Mouse (Mus musculus) erythroid progenitor cell, adult 5-6 weeks (primary cell): ENCODE results near the gene Trpm5. TPM values are rescaled to one million over a fixed set of nuclear protein-coding genes. Genes with fewer than 3 reads are reported as not detected.

ENCODE experiments used
- ATAC-seq: replicated peaks from 2 replicates; pipeline ENCODE4 v1.8.0; 2016; ENCODE audit warnings: moderate number of reproducible peaks, mild to moderate bottlenecking, moderate TSS enrichment, inconsistent platforms; ENCODE audit not compliant: poor library complexity, low FRiP score, severe bottlenecking
- total RNA-seq, 2 experiments: library from RNA; stranded (forward) in 1 of 2; stranded (reverse) in 1 of 2; fragments of 150-400 nt in 1 of 2; fragments of 186-747, 209-891 nt in 1 of 2; gene quantifications; 2 replicates each; pipeline versions ENCODE4 v1.2.3 to v1.2.4; 2015 to 2017; ENCODE audit warnings: low replicate concordance in 2 of 2

The Trpm5 gene
- total RNA-seq (2015; ENCODE audit: low replicate concordance): not detected in 2 replicates
- not detected in 2 replicates for total RNA-seq (2017; ENCODE audit: low replicate concordance)

DNA sequence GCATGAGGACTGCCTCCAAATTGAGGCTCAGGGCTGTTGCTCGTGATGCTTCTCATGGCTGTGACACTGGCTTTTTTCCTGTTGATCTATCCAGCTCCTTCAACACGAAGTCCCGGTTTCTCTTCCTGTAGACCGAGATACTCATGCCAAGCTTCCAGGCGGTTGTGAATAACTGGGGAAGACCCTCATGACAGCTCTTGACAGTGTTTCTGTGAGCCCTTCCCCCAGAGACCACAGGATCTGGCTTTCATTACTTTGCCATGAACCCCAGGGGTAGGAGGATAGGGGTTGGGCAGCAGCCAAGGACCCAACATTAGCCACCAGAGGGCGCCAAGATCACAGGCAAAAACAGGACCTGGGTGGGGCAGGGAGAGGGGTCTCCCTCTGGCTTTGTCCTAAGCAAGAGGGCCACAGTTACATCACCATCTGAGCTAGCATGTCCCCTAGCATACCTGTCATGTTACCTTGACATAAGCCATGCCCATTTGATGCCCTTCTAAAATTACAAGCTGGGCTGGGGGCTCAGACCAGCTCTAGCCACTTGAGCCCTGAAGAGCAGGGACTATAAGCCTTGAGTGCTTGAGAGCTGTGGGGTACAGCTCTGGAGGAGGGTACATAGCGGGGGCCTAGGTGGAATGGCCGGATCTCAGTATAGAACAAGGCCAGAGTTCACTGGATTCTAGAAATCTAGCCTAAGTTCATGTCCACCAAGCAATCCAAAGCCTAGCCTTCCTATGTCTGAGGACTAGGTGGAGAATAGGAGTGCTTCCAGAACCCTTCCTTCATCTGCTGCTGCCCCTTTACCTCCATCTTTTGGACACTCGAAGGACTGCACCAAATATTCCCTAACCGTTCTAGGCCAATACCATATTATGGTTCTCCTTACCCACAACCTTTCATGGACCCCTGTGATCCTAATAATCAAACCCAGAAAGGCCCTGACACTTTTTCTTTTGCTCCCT is at the start of gene Trpm5:
Gene Trpm5, minus strand, starts transcription at position 51 of the 962 bp plus-strand sequence.
- no peak for ATAC-seq

DNA sequence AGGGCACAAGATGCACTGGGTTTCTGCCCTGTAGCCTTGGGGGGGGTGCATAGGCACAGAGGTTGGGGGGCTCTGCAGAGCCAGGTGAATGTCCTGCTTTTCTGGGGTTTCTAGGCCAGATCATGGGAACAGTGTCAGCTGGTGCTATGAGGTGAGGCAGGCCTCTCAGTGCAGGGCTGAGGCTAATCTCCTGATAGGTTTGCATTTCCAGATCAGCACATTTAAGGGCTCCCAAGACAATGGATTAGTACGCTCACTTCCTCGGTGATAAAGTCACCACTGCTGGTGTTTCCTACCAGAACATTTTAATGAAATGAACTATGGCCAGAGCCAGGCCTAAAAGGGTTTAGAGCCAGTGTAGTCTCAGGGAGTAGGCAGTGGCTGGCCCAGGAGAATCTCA is 48.2 kb upstream of the Trpm5 start:
- ATAC-seq: no peak

DNA sequence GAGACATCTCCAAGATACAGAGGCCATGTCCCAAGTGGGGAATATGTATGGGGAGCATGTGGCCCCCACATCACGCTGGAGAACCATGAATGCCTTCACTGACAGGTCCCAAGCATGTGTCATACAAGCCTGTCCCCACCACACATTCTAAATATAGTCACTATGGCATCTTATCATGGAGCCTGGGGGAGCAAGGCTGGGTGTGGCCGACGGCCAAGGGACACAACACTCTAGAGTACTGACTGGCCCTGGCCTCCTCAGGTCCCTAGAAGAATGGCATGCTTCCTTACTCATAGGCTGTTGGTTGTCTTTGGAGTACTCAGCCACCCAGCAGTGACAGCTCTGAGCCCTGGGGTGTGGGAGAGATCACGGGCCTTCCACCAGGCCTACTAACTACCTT is 45.5 kb upstream of the Trpm5 start:
- no peak for ATAC-seq

- ATAC-seq: 0 out of 2 replicates have a peak, but pooled peaks have one; percentile 43
These were observed 44.3 kb upstream of the Trpm5 start for GRCm38 (mm10) chr7:143138789-143139188.

GRCm38 (mm10) chr7:143136561-143136960 is 42.1 kb upstream of the Trpm5 start:
- ATAC-seq: no peak

DNA sequence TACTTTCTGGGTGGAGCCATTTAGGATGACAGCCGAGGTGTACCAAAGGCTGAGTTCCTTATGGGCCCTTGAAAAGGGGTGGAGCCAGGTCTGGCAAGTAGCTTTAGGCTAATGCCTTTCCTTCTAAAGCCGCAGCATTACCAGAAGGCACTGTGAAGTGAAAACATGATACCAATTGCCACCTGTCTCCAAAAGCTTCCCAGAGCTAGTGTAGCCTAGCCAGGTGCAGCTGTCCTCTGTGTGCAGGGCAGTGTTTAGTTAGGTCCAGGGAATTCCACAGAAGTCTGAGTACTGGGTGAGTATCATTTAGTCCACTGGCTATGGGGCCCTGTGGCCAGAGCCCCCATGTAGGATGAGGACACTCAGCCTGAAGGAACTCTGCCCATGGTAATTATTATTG is 41.7 kb upstream of the Trpm5 start:
- ATAC-seq: no peak

- no peak for ATAC-seq
These were observed 38.4 kb upstream of the Trpm5 start for GRCm38 (mm10) chr7:143132815-143133214.

DNA sequence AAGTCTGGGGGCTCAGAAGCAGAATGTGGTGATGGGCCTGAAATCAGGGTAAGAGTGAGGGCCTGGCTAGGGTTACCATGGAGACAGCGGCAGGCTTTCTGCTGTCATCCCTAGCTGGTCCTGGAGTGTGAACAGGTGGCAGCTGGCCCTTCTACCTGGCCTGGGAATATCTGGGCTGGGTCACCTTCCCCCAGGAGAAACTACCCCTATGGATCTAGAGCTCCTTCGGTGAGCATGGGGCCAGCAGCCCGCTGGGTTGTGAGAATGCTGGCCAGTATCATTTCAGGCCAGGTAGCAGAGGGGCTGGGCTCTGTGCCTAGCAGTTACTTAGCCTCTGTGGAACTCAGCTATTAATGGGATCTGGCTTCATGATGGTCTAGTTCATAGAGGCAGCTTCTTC is 30.5 kb upstream of the Trpm5 start:
- no peak for ATAC-seq

GRCm38 (mm10) chr7:143123876-143124669 is 29.6 kb upstream of the Trpm5 start:
- no peak for ATAC-seq

GRCm38 (mm10) chr7:143122191-143122590 is 27.7 kb upstream of the Trpm5 start:
- no peak for ATAC-seq

GRCm38 (mm10) chr7:143119826-143120225 is 25.4 kb upstream of the Trpm5 start:
- ATAC-seq: no peak

GRCm38 (mm10) chr7:143119407-143119806 is 25.0 kb upstream of the Trpm5 start:
- no peak for ATAC-seq

DNA sequence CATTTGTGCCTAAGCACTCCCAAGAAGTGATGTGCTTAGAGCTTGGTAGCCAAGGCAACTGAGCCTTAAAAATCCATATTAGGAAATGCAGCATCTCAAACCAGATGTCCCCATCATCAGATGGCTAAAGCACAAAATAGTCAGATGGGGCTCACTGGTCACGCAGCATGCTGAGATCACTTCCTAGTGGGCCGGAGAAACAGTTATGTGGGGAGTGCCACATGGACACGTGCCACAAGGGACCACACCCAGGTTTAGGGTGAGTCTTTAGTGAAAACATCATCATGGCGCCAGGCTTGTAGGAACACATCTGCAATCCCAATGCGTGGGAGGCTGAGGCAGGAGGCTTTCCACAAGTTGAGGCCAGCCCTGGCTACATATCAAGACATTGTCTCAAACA is 22.1 kb upstream of the Trpm5 start:
- no peak for ATAC-seq

DNA sequence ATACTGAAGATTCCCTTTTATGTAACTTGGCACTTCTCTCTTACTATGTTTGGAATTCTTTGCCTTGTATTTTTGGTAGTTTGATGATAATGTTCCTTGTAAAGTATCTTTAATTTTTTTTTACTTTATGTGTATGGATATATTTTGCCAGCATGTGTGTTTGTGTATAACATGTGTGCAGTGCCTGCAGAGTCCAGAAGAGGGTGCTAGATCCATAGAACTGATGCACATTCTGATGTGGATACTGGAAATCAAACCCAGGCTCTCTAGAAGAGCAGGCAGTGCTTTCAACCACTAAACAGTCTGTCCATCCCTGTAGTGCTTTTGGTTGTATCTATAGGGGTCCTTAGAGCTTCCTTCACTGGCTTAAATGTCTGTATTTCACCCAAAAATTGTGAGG is 20.3 kb upstream of the Trpm5 start:
- no peak for ATAC-seq

GRCm38 (mm10) chr7:143112395-143112794 is 18.0 kb upstream of the Trpm5 start:
- ATAC-seq: no peak

DNA sequence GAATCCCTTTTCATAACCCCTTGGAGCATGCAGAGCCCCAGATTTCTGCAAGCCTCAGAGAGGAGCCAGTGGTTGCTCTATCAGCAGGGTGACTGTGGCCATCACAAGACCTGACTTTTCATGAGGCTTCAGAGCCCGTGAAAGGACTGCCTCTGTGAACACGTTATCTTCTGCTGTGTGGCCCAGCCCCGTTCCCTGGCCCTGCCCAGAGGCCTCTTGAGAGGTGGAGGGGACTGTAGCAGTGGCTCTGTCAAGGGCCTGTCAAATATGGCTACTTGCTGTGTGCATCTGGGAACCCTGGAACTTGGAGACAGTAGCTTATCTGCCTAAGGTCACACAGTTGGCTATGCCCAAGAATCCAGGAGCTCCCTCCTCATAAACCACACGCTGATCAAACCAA is 17.3 kb upstream of the Trpm5 start:
- no peak for ATAC-seq

GRCm38 (mm10) chr7:143110803-143111202 is 16.4 kb upstream of the Trpm5 start:
- no peak for ATAC-seq

DNA sequence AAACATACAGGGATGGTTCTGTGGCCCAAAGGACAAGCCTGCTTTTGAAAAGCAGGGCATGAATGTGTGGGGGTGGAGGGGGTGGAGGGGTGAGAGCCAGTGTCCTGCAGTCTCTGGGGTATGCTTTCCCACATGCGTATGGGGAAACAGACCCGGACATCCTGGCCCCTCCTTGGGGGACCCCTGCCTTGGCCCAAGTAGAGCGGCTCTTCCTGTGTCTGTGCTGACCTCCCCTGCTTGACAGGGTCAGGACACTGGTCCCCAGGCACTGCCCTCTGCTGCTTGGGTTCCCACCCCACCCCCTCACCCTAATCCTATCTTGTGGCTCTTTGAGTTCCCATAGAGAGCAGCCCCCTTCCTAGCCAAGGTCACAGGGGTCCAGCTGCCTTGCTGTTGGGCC is 15.3 kb upstream of the Trpm5 start:
- no peak for ATAC-seq

- ATAC-seq: no peak
These were observed 14.7 kb upstream of the Trpm5 start for GRCm38 (mm10) chr7:143108996-143109660.

DNA sequence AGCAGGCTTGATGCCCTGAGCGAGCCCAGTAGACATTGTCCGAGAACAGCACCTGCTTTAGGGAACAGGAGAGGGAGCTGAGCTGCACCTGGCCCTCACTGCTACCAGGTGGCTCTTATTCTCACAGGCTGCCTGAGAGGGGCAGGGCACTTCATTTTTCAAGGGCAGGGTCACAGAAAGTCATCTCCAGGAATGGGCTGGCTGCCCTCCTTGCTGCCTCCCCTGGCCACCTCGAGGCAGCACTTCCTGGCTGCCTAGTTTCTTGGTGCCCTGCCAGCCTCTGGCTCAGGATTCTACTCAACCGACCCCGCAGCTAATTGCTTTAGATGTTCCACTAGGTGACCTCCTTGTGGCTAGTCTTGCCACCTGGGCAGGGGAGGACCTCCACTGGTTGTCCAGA is 13.8 kb upstream of the Trpm5 start:
- ATAC-seq: no peak
